Mouse (Mus musculus) small intestine, adult 2 months (tissue): ENCODE measurements at regions not wholly inside any gene's neighbourhood (a gene's known extent, or its start where the extent isn't known, plus 50 kb on each side); places are given as distances from the start of the nearest gene placed in this dataset.

Experiments used
- H3K27ac ChIP-seq: fragments of 200-500 bp; 2 replicates; pipeline ENCODE4 v1.5.1; 2012; ENCODE audit warnings: low read depth, low read length, control low read depth, inconsistent platforms; ENCODE audit not compliant: insufficient read depth
- H3K27me3 ChIP-seq: fragments of 200-500 bp; 2 replicates; pipeline ENCODE4 v1.6.1; 2012; ENCODE audit warnings: mild to moderate bottlenecking, moderate library complexity, low read length, inconsistent platforms; ENCODE audit not compliant: control insufficient read depth, insufficient read depth
- H3K36me3 ChIP-seq: fragments of 200-500 bp; 2 replicates; pipeline ENCODE4 v1.6.1; 2012; ENCODE audit warnings: mild to moderate bottlenecking, low read length, control low read depth, inconsistent platforms; ENCODE audit not compliant: control insufficient read depth, insufficient read depth
- H3K4me1 ChIP-seq: fragments of 200-500 bp; 2 replicates; pipeline ENCODE4 v1.6.1; 2012; ENCODE audit warnings: low read length, inconsistent platforms, mixed read lengths; ENCODE audit not compliant: control insufficient read depth, insufficient read depth, insufficient read length
- H3K4me3 ChIP-seq: fragments of 200-500 bp; 2 replicates; pipeline ENCODE4 v1.5.1; 2012; ENCODE audit warnings: low read depth, mild to moderate bottlenecking, control low read depth, inconsistent platforms, low read length, moderate library complexity
- CTCF ChIP-seq: fragments of 200-500 bp; IDR thresholded peaks from 2 replicates; pipeline ENCODE4 v1.5.1; 2012; ENCODE audit warnings: low read depth, mild to moderate bottlenecking, control low read depth, inconsistent platforms, low read length, moderate library complexity, mixed read lengths; ENCODE audit not compliant: insufficient replicate concordance, insufficient read length; ENCODE audit errors: extremely low read depth
- POLR2A ChIP-seq: fragments of 200-500 bp; IDR thresholded peaks from 2 replicates; pipeline ENCODE4 v1.6.1; 2012; ENCODE audit warnings: low read depth, mild to moderate bottlenecking, control low read depth, inconsistent platforms, low read length, moderate library complexity
- WGBS: fragments of 180-500 bp; shearing (Covaris S2); methylation state at CpG from one replicate; pipeline ENCODE4 v1.1.7; 2018; 5-methylcytosine and 5-hydroxymethylcytosine counted together

GRCm38 (mm10) chr14:80138991-80139791 lies 155.3 kb downstream of the Olfm4 start:
- H3K27me3 ChIP-seq: no peaks in the 10 kb centered on the region
- TF ChIP-seq POLR2A (no peak), CTCF (no peak)
- no peaks in the 10 kb centered on the region for H3K36me3 ChIP-seq
- no peak overlapping the region for H3K27ac ChIP-seq
- H3K4me3 ChIP-seq: no peak overlapping the region
- WGBS: 54% methylated on average over 6 of the region's 6 CpGs
- no peaks in the 10 kb centered on the region for H3K4me1 ChIP-seq

DNA sequence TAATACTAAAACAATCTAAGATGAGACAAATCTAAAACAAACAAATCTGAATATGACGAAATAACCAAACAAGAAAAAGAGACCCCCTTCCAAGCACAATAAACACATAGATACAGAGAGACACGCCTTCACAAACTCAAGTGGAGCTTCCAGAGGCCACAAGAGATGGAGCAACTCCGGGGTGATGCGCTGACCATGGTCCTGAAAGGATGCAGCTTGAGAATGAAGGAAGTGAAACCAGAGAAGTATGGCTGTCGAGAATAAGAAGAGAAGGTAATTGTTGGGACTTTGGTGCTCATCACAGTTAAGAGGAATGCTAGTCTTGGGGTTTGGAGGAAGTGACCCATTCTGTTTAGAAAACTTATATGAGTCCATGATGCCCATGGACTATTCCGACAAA lies 173.1 kb downstream of the Olfm4 start:
- Histone ChIP-seq H3K4me1 (no peaks in the 10 kb centered on the region), H3K36me3 (no peaks in the 10 kb centered on the region), H3K27ac (no peak overlapping the region), H3K4me3 (no peak overlapping the region), H3K27me3 (no peaks in the 10 kb centered on the region)
- TF ChIP-seq CTCF (no peak), POLR2A (no peak)
- 33% methylated on average over 6 of the region's 6 CpGs for WGBS

DNA sequence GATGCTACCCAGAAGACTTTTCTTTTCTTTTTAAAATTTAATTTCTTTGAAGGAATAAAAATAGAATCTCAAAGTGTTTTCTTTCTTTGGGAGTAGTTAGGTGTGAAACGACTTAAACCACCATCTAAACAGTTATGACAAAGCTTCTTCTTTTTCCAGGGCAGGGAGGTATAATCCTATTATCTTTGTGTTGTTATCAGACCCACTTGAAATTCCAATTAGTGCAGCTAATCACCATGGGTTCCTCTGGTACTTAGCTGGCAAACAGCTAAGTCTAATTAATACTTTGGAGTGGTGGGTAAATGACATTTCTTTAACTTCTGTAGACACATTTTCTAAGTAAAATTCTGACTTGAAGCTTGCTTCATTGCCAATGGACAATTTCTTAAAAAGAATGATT lies 185.3 kb downstream of the Olfm4 start:
- Histone ChIP-seq H3K27ac (no peak overlapping the region), H3K4me1 (0 out of 2 replicates have a peak, but pooled peaks cover 1% of the 10 kb centered on the region), H3K36me3 (no peaks in the 10 kb centered on the region), H3K4me3 (no peak overlapping the region), H3K27me3 (no peaks in the 10 kb centered on the region)
- TF ChIP-seq POLR2A: no peak
- 39% methylated on average over 1 of the region's 1 CpGs for WGBS

DNA sequence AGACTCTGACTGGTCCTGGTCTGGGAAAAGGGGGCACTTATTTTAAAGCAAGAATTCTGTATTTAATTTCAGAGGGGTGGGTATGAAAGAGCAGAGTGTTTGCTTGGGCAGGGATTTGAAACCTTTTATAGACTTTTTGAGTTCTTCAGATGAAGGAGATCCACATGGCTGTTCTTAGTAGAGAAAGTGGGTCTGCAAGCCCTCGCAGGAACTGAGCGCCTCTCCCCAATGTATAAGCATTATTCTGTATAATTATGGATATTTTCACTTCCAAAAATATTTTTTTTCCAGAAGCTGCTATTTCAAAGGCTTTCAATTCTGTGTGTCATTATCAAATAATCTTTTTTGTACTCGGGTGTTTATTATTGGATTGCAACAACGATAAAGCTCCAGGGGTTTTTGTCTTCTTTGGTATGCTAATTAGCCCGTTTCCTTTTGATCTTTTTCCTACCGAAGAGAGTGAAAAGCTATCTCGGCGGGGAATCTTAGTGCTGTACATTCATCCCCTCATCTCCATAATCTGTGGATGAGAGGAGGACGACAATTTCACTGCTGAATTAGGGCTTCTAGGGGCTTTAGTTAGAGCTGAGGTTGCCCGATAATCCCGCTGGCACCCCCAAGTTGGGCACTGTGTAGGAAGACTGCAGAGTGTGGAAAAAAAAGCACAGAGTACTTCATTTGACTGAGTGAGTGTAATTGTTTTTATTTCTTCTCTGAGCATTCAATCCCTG lies 186.7 kb downstream of the Olfm4 start:
- no peak overlapping the region for H3K27ac ChIP-seq
- no peak overlapping the region for H3K4me3 ChIP-seq
- H3K4me1 ChIP-seq: no peaks in the 10 kb centered on the region
- WGBS: 31% methylated on average over 11 of the region's 11 CpGs
- H3K27me3 ChIP-seq: no peaks in the 10 kb centered on the region
- no peak for TF ChIP-seq CTCF
- no peak for TF ChIP-seq POLR2A
- no peaks in the 10 kb centered on the region for H3K36me3 ChIP-seq

GRCm38 (mm10) chr14:80172799-80173484 lies 189.1 kb downstream of the Olfm4 start:
- H3K4me3 ChIP-seq: no peak overlapping the region
- 65% methylated on average over 4 of the region's 4 CpGs for WGBS
- H3K27me3 ChIP-seq: no peaks in the 10 kb centered on the region
- no peak for TF ChIP-seq CTCF
- TF ChIP-seq POLR2A: no peak
- no peaks in the 10 kb centered on the region for H3K4me1 ChIP-seq
- no peak overlapping the region for H3K27ac ChIP-seq
- H3K36me3 ChIP-seq: no peaks in the 10 kb centered on the region

GRCm38 (mm10) chr14:80176464-80176863 lies 192.6 kb downstream of the Olfm4 start:
- TF ChIP-seq CTCF (no peak), POLR2A (no peak)
- Histone ChIP-seq H3K27me3 (no peaks in the 10 kb centered on the region), H3K4me3 (no peak overlapping the region), H3K4me1 (no peaks in the 10 kb centered on the region), H3K27ac (no peak overlapping the region), H3K36me3 (no peaks in the 10 kb centered on the region)
- WGBS: 27% methylated on average over 6 of the region's 6 CpGs

- no peaks in the 10 kb centered on the region for H3K27me3 ChIP-seq
- WGBS: 19% methylated on average over 2 of the region's 2 CpGs
- no peak overlapping the region for H3K4me3 ChIP-seq
- no peaks in the 10 kb centered on the region for H3K36me3 ChIP-seq
- no peaks in the 10 kb centered on the region for H3K4me1 ChIP-seq
- TF ChIP-seq CTCF (no peak), POLR2A (no peak)
- H3K27ac ChIP-seq: no peak overlapping the region
Observed at GRCm38 (mm10) chr14:80195041-80195440, 211.2 kb downstream of the Olfm4 start.
